Mouse (Mus musculus) bone marrow, adult 2 months (tissue): ENCODE measurements around the gene Man1a.

Experiments
- CTCF ChIP-seq: fragments of 200-500 bp; IDR thresholded peaks from 2 replicates; pipeline ENCODE4 v1.5.1; 2011; ENCODE audit warnings: low read length, control low read depth; ENCODE audit not compliant: control insufficient read depth, insufficient read depth
- POLR2A ChIP-seq: fragments of 200-500 bp; IDR thresholded peaks from 2 replicates; pipeline ENCODE4 v1.6.1; 2011; ENCODE audit warnings: low read depth, mild to moderate bottlenecking, control low read depth, low read length, borderline replicate concordance; ENCODE audit not compliant: control insufficient read depth

DNA sequence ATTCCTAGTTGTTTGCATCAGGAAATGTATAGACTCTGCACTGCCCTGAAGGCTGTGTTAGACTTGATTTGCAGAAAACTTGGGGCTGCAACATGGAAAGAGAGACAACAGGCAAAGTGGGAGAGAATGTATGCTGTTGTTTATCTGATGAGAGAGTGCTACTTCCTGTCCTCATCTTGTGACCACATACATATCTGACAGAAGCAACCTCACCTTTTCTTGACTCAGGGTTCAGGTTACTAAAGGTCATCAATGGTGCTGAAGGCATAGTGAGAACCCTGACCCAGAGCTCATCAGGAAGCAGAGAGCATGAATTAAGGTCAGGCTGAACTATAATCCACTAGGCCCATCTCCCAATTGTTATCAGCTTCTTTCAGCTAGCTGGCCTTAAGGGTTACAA is 15.7 kb upstream of the Man1a start:
- TF ChIP-seq CTCF, result no peak
- TF ChIP-seq POLR2A, result no peak
